14 mouse cellular contexts compared by ENCODE assay signal in the genomic region with DNA sequence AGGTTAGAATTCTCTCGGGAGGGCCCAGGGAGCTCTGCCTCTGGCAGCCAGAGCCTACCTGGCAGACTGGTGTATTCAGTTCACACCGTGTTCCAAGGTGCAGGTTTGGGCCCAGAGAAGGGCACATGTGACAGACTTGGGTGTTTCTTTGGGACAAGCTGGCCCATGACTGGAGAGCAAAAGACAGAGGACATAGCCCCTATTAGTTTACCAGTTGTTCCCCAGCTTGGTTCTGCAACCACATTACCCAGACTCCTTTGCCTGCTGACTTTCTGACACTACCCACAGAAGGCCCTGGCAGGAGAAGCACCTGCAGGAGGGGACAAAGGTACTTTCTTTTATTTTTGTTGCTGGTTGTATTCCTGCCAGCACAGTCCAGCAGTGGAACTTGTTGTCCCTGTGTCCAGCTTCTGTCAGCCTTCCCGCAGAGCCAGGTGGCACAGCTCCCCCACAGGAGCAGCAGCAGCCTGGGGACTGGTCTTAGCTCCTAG.
A peak's percentile ranks its signal among the peaks of the same experiment; 100 is the strongest.
DNase-seq lines count a peak whose midpoint lies in the region; ATAC-seq and TF ChIP-seq lines count a peak whose summit lies in the region.
"Had no signal": no experiment of that assay in that cellular context is flagged by ENCODE, and none has a peak within 500 bp of the region (broad histone marks: within the 10 kb centered on the region; RNA-seq: fewer than 3 reads in every experiment).

No protein-coding gene starts in this region.

- no peak overlapping the region for H3K4me2 ChIP-seq in intestine, embryonic 15.5 days (replicated peaks)
- no peak overlapping the region for H3K4me2 ChIP-seq in intestine, postnatal 0 days (replicated peaks; ENCODE audit: low read depth)
- H3K4me2 ChIP-seq in stomach, embryonic 15.5 days, result no peak overlapping the region
- H3K4me2 ChIP-seq in stomach, postnatal 0 days (replicated peaks; ENCODE audit: low read depth), result no peak overlapping the region

- H3K4me1 ChIP-seq in intestine, embryonic 15.5 days (replicated peaks), result peaks cover 36% of the 10 kb centered on the region
- peaks cover 19% of the 10 kb centered on the region; the same call in 1 of the 2 replicates for H3K4me1 ChIP-seq in intestine, postnatal 0 days (replicated peaks; ENCODE audit: control insufficient read depth, insufficient read depth, low read length)
- peaks cover 38% of the 10 kb centered on the region for H3K4me1 ChIP-seq in stomach, embryonic 15.5 days
- H3K4me1 ChIP-seq in stomach, postnatal 0 days (replicated peaks; ENCODE audit: control insufficient read depth, insufficient read depth), result peaks cover 17% of the 10 kb centered on the region

- no peaks in the 10 kb centered on the region for H3K36me3 ChIP-seq in intestine, embryonic 15.5 days
- no peaks in the 10 kb centered on the region for H3K36me3 ChIP-seq in intestine, postnatal 0 days (ENCODE audit: control insufficient read depth, insufficient read depth)
- H3K36me3 ChIP-seq in stomach, embryonic 15.5 days, result no peaks in the 10 kb centered on the region
- no peaks in the 10 kb centered on the region for H3K36me3 ChIP-seq in stomach, postnatal 0 days (ENCODE audit: control insufficient read depth, insufficient read depth, low read length)

- DNase-seq in gastrocnemius, adult 18-20 months (ENCODE audit: low spot score), result peak; percentile 59
- no peak for DNase-seq in gastrocnemius, postnatal 36 days
- no peak for DNase-seq in stomach, postnatal 0 days (ENCODE audit: low spot score)
- DNase-seq in left cerebral cortex, postnatal 36 days (ENCODE audit: low spot score in 2 of 2), result no peak
- DNase-seq in adrenal gland, adult 18-20 months (ENCODE audit: low spot score in 2 of 2), result no peak
- DNase-seq: adrenal gland, postnatal 14 days; embryo, embryonic 11 days; forebrain, postnatal 0 days; lung, postnatal 14 days had no signal

- no peak for ATAC-seq in intestine, embryonic 15.5 days
- ATAC-seq in intestine, postnatal 0 days, result no peak
- no peak for ATAC-seq in stomach, embryonic 15.5 days (ENCODE audit: insufficient read depth, low FRiP score, low read depth)
- ATAC-seq in stomach, postnatal 0 days (ENCODE audit: low FRiP score, low TSS enrichment), result no peak
- ATAC-seq: forebrain, postnatal 0 days had no signal

- no peak for TF ChIP-seq CTCF in intestine, postnatal 0 days (IDR thresholded peaks at IDR 0.05; ENCODE audit: low read depth)
- no peak for TF ChIP-seq CTCF in stomach, postnatal 0 days (IDR thresholded peaks at IDR 0.05; ENCODE audit: low read depth)

- no peaks in the 10 kb centered on the region for H3K9me3 ChIP-seq in intestine, embryonic 15.5 days
- H3K9me3 ChIP-seq in intestine, postnatal 0 days (ENCODE audit: control insufficient read depth), result no peaks in the 10 kb centered on the region
- H3K9me3 ChIP-seq in stomach, embryonic 15.5 days, result no peaks in the 10 kb centered on the region
- no peaks in the 10 kb centered on the region for H3K9me3 ChIP-seq in stomach, postnatal 0 days (ENCODE audit: control insufficient read depth, low read length)

- no peaks in the 10 kb centered on the region for H3K27me3 ChIP-seq in intestine, embryonic 15.5 days (replicated peaks)
- H3K27me3 ChIP-seq in intestine, postnatal 0 days (replicated peaks; ENCODE audit: control insufficient read depth, insufficient read depth, low read length), result no peaks in the 10 kb centered on the region
- no peaks in the 10 kb centered on the region for H3K27me3 ChIP-seq in stomach, embryonic 15.5 days (replicated peaks)
- H3K27me3 ChIP-seq in stomach, postnatal 0 days (ENCODE audit: control insufficient read depth, insufficient read depth, low read length), result no peaks in the 10 kb centered on the region
- H3K27me3 ChIP-seq: CH12.LX had no signal

- no peak for TF ChIP-seq EP300 in stomach, postnatal 0 days (optimal IDR thresholded peaks at IDR 0.05)

- intact Hi-C loops in gastrocnemius, postnatal 36 days (cut with DNase I), result no loop called here
- intact Hi-C loops in left cerebral cortex, postnatal 36 days (cut with DNase I), result no loop called here

- WGBS in intestine, embryonic 15.5 days, result 72% methylated on average over 3 of the region's 3 CpGs
- 67% methylated on average over 3 of the region's 3 CpGs for WGBS in intestine, postnatal 0 days
- 68% methylated on average over 3 of the region's 3 CpGs for WGBS in stomach, embryonic 15.5 days
- 71% methylated on average over 3 of the region's 3 CpGs for WGBS in stomach, postnatal 0 days

- no peak overlapping the region for H3K4me3 ChIP-seq in intestine, embryonic 15.5 days (replicated peaks)
- no peak overlapping the region for H3K4me3 ChIP-seq in intestine, postnatal 0 days (ENCODE audit: low read depth, low read length)
- no peak overlapping the region for H3K4me3 ChIP-seq in stomach, embryonic 15.5 days (replicated peaks)
- no peak overlapping the region for H3K4me3 ChIP-seq in stomach, postnatal 0 days (ENCODE audit: low read depth, low read length)

- H3K27ac ChIP-seq in intestine, embryonic 15.5 days, result 0 out of 2 replicates have a peak overlapping the region, but pooled peaks have one; percentile 13
- no peak overlapping the region for H3K27ac ChIP-seq in intestine, postnatal 0 days (ENCODE audit: low read depth, low read length)
- H3K27ac ChIP-seq in stomach, embryonic 15.5 days, result peak overlapping the region; percentile 5; the same call in 1 of the 2 replicates
- no peak overlapping the region for H3K27ac ChIP-seq in stomach, postnatal 0 days (replicated peaks)
- H3K27ac ChIP-seq: liver, embryonic 14.5 days had no signal

- no peak overlapping the region for H3K9ac ChIP-seq in intestine, embryonic 15.5 days
- H3K9ac ChIP-seq in intestine, postnatal 0 days (ENCODE audit: low read depth, low read length), result no peak overlapping the region
- H3K9ac ChIP-seq in stomach, embryonic 15.5 days, result no peak overlapping the region
- no peak overlapping the region for H3K9ac ChIP-seq in stomach, postnatal 0 days (ENCODE audit: low read length)
- H3K9ac ChIP-seq: forebrain, postnatal 0 days; liver, embryonic 14.5 days had no signal

Comparison
In these comparisons a context has a peak if more than half of its experiments do, and no peak if none do; other contexts are left out.
1. H3K27ac ChIP-seq: peak in intestine, embryonic 15.5 days (single experiment) and stomach, embryonic 15.5 days (single experiment); none in intestine, postnatal 0 days (single experiment) and stomach, postnatal 0 days (single experiment).